Mouse (Mus musculus) small intestine, adult 2 months (tissue): ENCODE measurements around the gene Fstl3. TPM values are rescaled to one million over a fixed set of nuclear protein-coding genes. Genes with fewer than 3 reads are reported as not detected.

Experiments
- H3K27ac ChIP-seq: fragments of 200-500 bp; 2 replicates; pipeline ENCODE4 v1.5.1; 2012; ENCODE audit warnings: low read depth, low read length, control low read depth, inconsistent platforms; ENCODE audit not compliant: insufficient read depth
- H3K27me3 ChIP-seq: fragments of 200-500 bp; 2 replicates; pipeline ENCODE4 v1.6.1; 2012; ENCODE audit warnings: mild to moderate bottlenecking, moderate library complexity, low read length, inconsistent platforms; ENCODE audit not compliant: control insufficient read depth, insufficient read depth
- H3K36me3 ChIP-seq: fragments of 200-500 bp; 2 replicates; pipeline ENCODE4 v1.6.1; 2012; ENCODE audit warnings: mild to moderate bottlenecking, low read length, control low read depth, inconsistent platforms; ENCODE audit not compliant: control insufficient read depth, insufficient read depth
- H3K4me1 ChIP-seq: fragments of 200-500 bp; 2 replicates; pipeline ENCODE4 v1.6.1; 2012; ENCODE audit warnings: low read length, inconsistent platforms, mixed read lengths; ENCODE audit not compliant: control insufficient read depth, insufficient read depth, insufficient read length
- H3K4me3 ChIP-seq: fragments of 200-500 bp; 2 replicates; pipeline ENCODE4 v1.5.1; 2012; ENCODE audit warnings: low read depth, mild to moderate bottlenecking, control low read depth, inconsistent platforms, low read length, moderate library complexity
- CTCF ChIP-seq: fragments of 200-500 bp; IDR thresholded peaks from 2 replicates; pipeline ENCODE4 v1.5.1; 2012; ENCODE audit warnings: low read depth, mild to moderate bottlenecking, control low read depth, inconsistent platforms, low read length, moderate library complexity, mixed read lengths; ENCODE audit not compliant: insufficient replicate concordance, insufficient read length; ENCODE audit errors: extremely low read depth
- POLR2A ChIP-seq: fragments of 200-500 bp; IDR thresholded peaks from 2 replicates; pipeline ENCODE4 v1.6.1; 2012; ENCODE audit warnings: low read depth, mild to moderate bottlenecking, control low read depth, inconsistent platforms, low read length, moderate library complexity
- WGBS: fragments of 180-500 bp; shearing (Covaris S2); methylation state at CpG from one replicate; pipeline ENCODE4 v1.1.7; 2018; 5-methylcytosine and 5-hydroxymethylcytosine counted together
- polyA plus RNA-seq: library from polyadenylated mRNA; depleted of rRNA; stranded (reverse); fragments of >200 nt; gene quantifications from 2 replicates; pipeline ENCODE4 v1.2.3, GENCODE M21; 2012

Gene Fstl3
- polyA plus RNA-seq, 1 experiment = 19.6 TPM

DNA sequence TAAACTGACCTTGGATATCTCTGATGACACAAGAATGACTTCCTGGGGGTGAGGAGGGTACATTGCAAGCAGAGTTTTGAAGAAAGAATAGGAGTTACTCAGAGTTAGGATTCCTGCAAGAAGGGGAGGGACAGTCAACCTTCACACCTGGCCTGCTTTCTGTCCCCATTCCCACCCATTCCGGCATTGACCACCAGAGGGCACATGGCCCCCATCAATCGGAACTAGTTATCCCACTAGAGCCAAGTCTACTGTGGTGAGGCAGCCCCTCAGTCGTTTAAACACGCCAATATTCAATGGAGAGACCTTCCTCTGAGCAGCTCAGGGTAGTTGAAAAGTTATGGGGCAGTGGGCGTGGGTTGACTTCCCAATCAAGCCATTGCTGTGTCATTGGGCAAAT lies 8.7 kb upstream of the Fstl3 start:
- Histone ChIP-seq H3K4me3 (no peak overlapping the region), H3K27me3 (no peaks in the 10 kb centered on the region), H3K4me1 (peaks cover 24% of the 10 kb centered on the region), H3K36me3 (no peaks in the 10 kb centered on the region), H3K27ac (no peak overlapping the region)
- 9% methylated on average over 5 of the region's 5 CpGs for WGBS
- peak; percentile 84; the same call in 1 of the 2 replicates for TF ChIP-seq CTCF
- no peak for TF ChIP-seq POLR2A

DNA sequence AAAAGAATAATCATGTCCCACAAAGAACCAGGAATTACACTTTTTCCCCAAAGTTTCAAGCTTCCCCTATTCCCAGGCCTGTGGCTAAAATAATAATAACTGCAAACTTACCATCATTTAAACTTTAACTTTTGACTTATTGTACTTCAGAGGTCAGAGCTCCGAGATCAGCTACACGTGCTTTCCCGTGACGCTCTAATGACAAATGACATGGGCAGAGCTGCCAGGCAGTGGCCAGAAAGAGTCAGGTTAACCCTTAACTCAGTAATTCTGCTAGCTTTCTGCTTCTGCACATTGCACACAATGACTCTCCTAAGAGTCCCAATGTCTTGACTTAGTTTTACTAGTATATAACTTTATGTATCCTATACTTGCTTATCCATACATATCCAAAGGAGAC lies 7.7 kb upstream of the Fstl3 start:
- peaks cover 20% of the 10 kb centered on the region for H3K4me1 ChIP-seq
- H3K27ac ChIP-seq = no peak overlapping the region
- no peaks in the 10 kb centered on the region for H3K27me3 ChIP-seq
- no peaks in the 10 kb centered on the region for H3K36me3 ChIP-seq
- 85% methylated on average over 4 of the region's 4 CpGs for WGBS
- no peak for TF ChIP-seq CTCF
- no peak overlapping the region for H3K4me3 ChIP-seq

DNA sequence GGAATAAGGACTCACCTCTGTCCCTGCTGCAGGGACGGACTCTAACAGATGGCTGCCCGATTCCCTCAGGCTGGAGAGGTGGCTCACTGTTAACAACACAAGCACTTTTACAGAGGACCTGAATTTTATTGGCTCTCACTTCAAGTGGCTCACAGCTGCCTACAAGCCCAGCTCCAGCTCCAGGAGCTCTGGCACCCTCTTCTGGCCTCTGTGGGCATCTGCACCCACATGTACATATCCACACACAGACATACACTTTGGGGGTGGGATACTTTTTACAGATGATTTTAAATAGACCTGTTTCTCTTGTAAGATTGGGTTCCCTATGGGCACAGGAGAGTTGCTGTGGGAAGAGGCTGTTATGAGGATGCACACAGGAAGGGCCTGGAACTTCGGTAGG lies 4.8 kb upstream of the Fstl3 start:
- Histone ChIP-seq H3K27ac (no peak overlapping the region), H3K4me1 (peaks cover 4% of the 10 kb centered on the region), H3K36me3 (no peaks in the 10 kb centered on the region), H3K27me3 (no peaks in the 10 kb centered on the region), H3K4me3 (no peak overlapping the region)
- WGBS = 96% methylated on average over 3 of the region's 3 CpGs
- TF ChIP-seq CTCF = peak; percentile 21; the same call in 1 of the 2 replicates
- no peak for TF ChIP-seq POLR2A

DNA sequence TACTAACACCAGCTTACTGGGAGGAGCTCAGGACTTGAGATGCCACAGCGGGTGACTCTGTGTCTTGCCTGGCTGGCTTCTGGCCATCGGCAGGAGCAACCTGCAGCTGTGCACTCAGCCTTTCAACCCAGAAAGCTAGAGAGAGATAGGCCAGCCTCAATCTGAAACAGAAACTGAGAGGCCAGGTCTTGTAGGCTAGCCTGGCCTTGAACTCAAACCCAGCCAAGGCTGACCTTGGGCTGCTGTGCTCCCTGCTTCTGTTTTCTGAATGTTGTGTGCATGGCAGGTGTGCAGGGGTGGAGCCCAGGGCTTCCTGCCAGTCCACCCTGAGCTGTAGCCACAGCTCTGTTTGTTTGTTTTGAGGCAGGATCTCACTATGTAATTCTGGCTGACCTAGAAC lies 3.9 kb upstream of the Fstl3 start:
- no peak for TF ChIP-seq CTCF
- no peak for TF ChIP-seq POLR2A
- WGBS = 49% methylated on average over 2 of the region's 2 CpGs
- no peaks in the 10 kb centered on the region for H3K36me3 ChIP-seq

DNA sequence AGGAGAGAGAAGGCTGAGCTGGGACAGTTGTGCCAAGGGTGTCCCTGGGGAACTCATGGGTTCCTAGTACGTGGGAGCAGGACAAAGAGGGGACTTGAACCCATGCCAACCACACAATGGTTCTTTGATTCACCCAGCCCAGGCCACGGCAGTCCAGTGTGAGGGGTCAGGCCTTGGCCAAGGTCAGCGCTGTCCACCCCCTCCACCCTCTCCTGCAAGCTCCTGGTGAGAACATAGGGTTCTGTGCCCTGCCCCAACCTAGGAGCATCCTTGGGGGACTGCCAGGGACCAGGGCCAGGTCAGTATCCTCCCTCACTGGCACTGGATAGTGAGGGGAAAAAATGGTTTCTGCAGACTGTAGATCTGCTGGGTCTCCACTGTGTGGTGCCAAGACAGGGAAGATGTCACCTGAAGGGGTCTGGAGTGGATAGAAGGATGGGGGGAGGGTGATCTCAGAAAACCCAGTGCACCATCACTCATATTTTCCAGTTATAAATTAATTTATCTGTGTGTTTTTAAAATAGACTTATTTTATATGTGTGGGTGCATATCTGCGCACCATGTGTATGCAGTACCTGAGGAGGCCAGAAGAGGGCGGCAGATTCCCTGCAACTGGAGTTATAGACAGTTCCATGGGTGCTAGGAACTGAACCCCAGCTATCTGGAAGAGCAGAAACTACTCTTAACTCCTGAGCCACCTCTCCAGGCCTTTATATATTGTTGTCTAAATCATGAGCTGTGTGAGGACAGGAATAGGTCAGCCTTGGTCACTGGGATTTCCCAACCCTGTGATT lies 2.4 kb upstream of the Fstl3 start:
- Histone ChIP-seq H3K4me3 (no peak overlapping the region), H3K27me3 (no peaks in the 10 kb centered on the region), H3K27ac (no peak overlapping the region), H3K36me3 (no peaks in the 10 kb centered on the region), H3K4me1 (peaks cover 8% of the 10 kb centered on the region)
- WGBS = 74% methylated on average over 5 of the region's 5 CpGs
- TF ChIP-seq CTCF (peak; percentile 28; the same call in 1 of the 2 replicates), POLR2A (no peak)

More for the DNA sequence above, 3.9 kb upstream of the Fstl3 start:
- H3K27ac ChIP-seq = no peak overlapping the region
- H3K27me3 ChIP-seq = no peaks in the 10 kb centered on the region
- no peak overlapping the region for H3K4me3 ChIP-seq
- H3K4me1 ChIP-seq = peaks cover 7% of the 10 kb centered on the region

DNA sequence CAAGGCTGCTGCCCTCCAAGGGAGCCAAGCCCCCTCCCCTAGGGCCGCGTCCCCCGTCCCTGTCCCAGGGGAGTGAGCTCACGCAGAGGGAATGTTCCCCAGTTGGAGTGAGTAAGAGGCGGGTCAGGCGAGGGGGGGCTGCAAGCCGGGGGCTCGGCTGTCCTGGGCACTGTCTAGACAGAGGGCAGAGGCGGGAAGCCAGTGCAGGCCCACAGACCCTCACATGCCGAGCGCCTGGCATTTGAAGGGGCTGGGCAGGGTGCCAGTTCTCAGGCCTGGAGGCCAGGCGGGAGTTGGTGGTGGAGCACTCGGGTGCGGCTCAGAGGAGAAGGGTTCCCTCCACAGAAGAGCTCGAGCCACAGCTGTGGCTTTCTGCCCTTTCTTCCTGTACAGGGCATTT lies 934 bp downstream of the Fstl3 start:
- no peaks in the 10 kb centered on the region for H3K27me3 ChIP-seq

DNA sequence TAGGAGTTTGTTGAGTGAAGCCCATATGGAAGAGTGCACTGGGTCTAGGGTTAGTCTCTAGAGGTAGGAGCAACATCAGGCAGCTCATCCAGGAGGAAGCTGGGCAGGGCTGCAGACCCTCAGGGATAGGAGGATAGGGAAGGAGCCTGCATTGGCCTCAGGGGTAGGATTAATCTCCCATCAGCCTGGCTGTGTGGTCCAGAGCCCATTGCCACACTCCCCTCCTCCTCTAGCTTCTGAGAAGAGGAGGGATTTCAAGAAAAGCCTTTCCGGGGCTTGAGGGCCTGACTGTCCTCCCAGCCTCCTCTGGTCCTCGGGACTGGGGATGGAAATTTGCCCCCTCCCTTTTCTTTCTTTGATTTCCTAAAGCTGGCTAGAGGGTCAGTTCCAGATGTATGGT lies 2.1 kb downstream of the Fstl3 start:
- Histone ChIP-seq H3K36me3 (no peaks in the 10 kb centered on the region), H3K4me3 (no peak overlapping the region), H3K27ac (no peak overlapping the region), H3K4me1 (peaks cover 17% of the 10 kb centered on the region), H3K27me3 (no peaks in the 10 kb centered on the region)
- WGBS = 42% methylated on average over 2 of the region's 2 CpGs
- TF ChIP-seq POLR2A = no peak
- no peak for TF ChIP-seq CTCF

More for the DNA sequence above, 934 bp downstream of the Fstl3 start:
- peaks cover 17% of the 10 kb centered on the region for H3K4me1 ChIP-seq
- H3K36me3 ChIP-seq = no peaks in the 10 kb centered on the region
- 11% methylated on average over 15 of the region's 15 CpGs for WGBS
- no peak for TF ChIP-seq CTCF
- TF ChIP-seq POLR2A = no peak
- 0 out of 2 replicates have a peak overlapping the region, but pooled peaks have one; percentile 10 for H3K27ac ChIP-seq
- H3K4me3 ChIP-seq = peak overlapping the region; percentile 28; the same call in 1 of the 2 replicates
